Mouse (Mus musculus) stomach, embryonic 15.5 days (tissue): ENCODE data around the gene Gm43552. TPM values are rescaled to one million over a fixed set of nuclear protein-coding genes. Genes with fewer than 3 reads are reported as not detected.

Experiments
- ATAC-seq: fragments of 200-750 bp; cut with Nextera tagmentation; 2 replicates; pipeline ENCODE4 v1.8.0; 2017; ENCODE audit warnings: low read depth, moderate number of reproducible peaks, moderate TSS enrichment; ENCODE audit not compliant: insufficient read depth, low FRiP score
- H3K27ac ChIP-seq: fragments of 300-500 bp; sonication (generic); 2 replicates; pipeline ENCODE4 v1.5.1; 2015; ENCODE audit warnings: mild to moderate bottlenecking, inconsistent platforms
- H3K27me3 ChIP-seq: fragments of 300-500 bp; sonication (generic); replicated peaks from 2 replicates; pipeline ENCODE4 v1.6.1; 2015; ENCODE audit warnings: inconsistent platforms
- H3K36me3 ChIP-seq: fragments of 300-500 bp; sonication (generic); 2 replicates; pipeline ENCODE4 v1.6.1; 2015; ENCODE audit warnings: inconsistent platforms
- H3K4me1 ChIP-seq: fragments of 300-500 bp; sonication (generic); 2 replicates; pipeline ENCODE4 v1.6.1; 2015; ENCODE audit warnings: inconsistent platforms
- H3K4me2 ChIP-seq: fragments of 300-500 bp; sonication (generic); 2 replicates; pipeline ENCODE4 v1.6.1; 2015; ENCODE audit warnings: mild to moderate bottlenecking, inconsistent platforms
- H3K4me3 ChIP-seq: fragments of 300-500 bp; sonication (generic); replicated peaks from 2 replicates; pipeline ENCODE4 v1.5.1; 2015; ENCODE audit warnings: inconsistent platforms
- H3K9ac ChIP-seq: fragments of 300-500 bp; sonication (generic); 2 replicates; pipeline ENCODE4 v1.6.1; 2015; ENCODE audit warnings: inconsistent platforms
- H3K9me3 ChIP-seq: fragments of 300-500 bp; sonication (generic); 2 replicates; pipeline ENCODE4 v1.6.1; 2016; ENCODE audit warnings: inconsistent platforms
- WGBS: fragments of 180-500 bp; shearing (Covaris S2); methylation state at CpG from one replicate; pipeline ENCODE4 v1.1.7; 2015; 5-methylcytosine and 5-hydroxymethylcytosine counted together
- polyA plus RNA-seq: library from polyadenylated mRNA; unstranded; fragments of >200 nt; fragmentation: Nextera tagmentation; extraction: Ambion mirVana; gene quantifications from 2 replicates; pipeline ENCODE4 v1.2.1, GENCODE M21; 2015

The Gm43552 gene
- polyA plus RNA-seq, 1 experiment from 2014 or later, result 1.8 TPM

- WGBS, result 7% methylated on average over 15 of the region's 15 CpGs
Measured at GRCm38 (mm10) chr5:65434471-65435362, 57.9 kb downstream of the Gm43552 start.

GRCm38 (mm10) chr5:65429441-65429840, 63.2 kb downstream of the Gm43552 start:
- no peak overlapping the region for H3K27ac ChIP-seq
- no peak for ATAC-seq
- H3K4me3 ChIP-seq, result no peak overlapping the region
- H3K36me3 ChIP-seq, result peaks cover 3% of the 10 kb centered on the region; the same call in 1 of the 2 replicates
- no peak overlapping the region for H3K9ac ChIP-seq
- H3K27me3 ChIP-seq, result no peaks in the 10 kb centered on the region
- WGBS, result 73% methylated on average over 5 of the region's 5 CpGs
- H3K4me2 ChIP-seq, result no peak overlapping the region
- H3K9me3 ChIP-seq, result no peaks in the 10 kb centered on the region
- no peaks in the 10 kb centered on the region for H3K4me1 ChIP-seq

More at GRCm38 (mm10) chr5:65434471-65435362, 57.9 kb downstream of the Gm43552 start:
- H3K27ac ChIP-seq, result peak overlapping the region; percentile 88
- 0 out of 2 replicates have a peak, but pooled peaks cover 3% of the 10 kb centered on the region for H3K4me1 ChIP-seq
- H3K4me3 ChIP-seq, result peak overlapping the region; percentile 88
- peak overlapping the region; percentile 60 for H3K4me2 ChIP-seq
- no peak for ATAC-seq
- H3K36me3 ChIP-seq, result no peaks in the 10 kb centered on the region
- H3K9ac ChIP-seq, result peak overlapping the region; percentile 83
- no peaks in the 10 kb centered on the region for H3K27me3 ChIP-seq
- H3K9me3 ChIP-seq, result no peaks in the 10 kb centered on the region

GRCm38 (mm10) chr5:65428321-65428720, 64.3 kb downstream of the Gm43552 start:
- H3K36me3 ChIP-seq, result peaks cover 7% of the 10 kb centered on the region; the same call in 1 of the 2 replicates
- no peak overlapping the region for H3K9ac ChIP-seq
- H3K9me3 ChIP-seq, result no peaks in the 10 kb centered on the region
- H3K27ac ChIP-seq, result peak overlapping the region; percentile 49; the same call in 1 of the 2 replicates
- WGBS, result 44% methylated on average over 4 of the region's 4 CpGs
- no peaks in the 10 kb centered on the region for H3K27me3 ChIP-seq
- no peak overlapping the region for H3K4me3 ChIP-seq
- 0 out of 2 replicates have a peak, but pooled peaks cover 2% of the 10 kb centered on the region for H3K4me1 ChIP-seq
- no peak overlapping the region for H3K4me2 ChIP-seq
- ATAC-seq, result no peak

DNA sequence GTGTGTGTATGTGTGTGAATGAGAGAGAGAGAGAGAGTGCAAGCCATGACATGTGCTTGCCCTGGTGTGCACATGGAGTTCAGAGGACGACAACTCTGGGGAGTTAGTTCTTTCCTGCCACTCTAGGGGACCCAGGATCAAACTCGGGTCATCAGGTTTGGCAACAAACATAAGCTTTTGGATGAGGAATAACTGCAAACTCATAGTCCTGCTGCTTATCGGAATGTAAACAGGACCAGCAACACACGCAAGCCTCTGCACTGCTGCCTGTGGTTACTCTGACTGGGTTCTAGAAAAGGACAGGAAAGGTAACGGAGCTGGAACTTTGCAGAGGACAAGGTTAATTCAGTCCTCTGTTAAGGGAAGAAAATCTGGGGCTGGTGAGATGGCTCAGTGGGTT, 67.4 kb downstream of the Gm43552 start:
- Histone ChIP-seq H3K4me1 (0 out of 2 replicates have a peak, but pooled peaks cover 2% of the 10 kb centered on the region), H3K9me3 (no peaks in the 10 kb centered on the region), H3K27me3 (no peaks in the 10 kb centered on the region), H3K4me2 (no peak overlapping the region), H3K4me3 (no peak overlapping the region), H3K9ac (no peak overlapping the region), H3K36me3 (peaks cover 19% of the 10 kb centered on the region; the same call in 1 of the 2 replicates), H3K27ac (no peak overlapping the region)
- 67% methylated on average over 5 of the region's 5 CpGs for WGBS
- ATAC-seq, result peak; percentile 38; the same call in 1 of the 2 replicates

DNA sequence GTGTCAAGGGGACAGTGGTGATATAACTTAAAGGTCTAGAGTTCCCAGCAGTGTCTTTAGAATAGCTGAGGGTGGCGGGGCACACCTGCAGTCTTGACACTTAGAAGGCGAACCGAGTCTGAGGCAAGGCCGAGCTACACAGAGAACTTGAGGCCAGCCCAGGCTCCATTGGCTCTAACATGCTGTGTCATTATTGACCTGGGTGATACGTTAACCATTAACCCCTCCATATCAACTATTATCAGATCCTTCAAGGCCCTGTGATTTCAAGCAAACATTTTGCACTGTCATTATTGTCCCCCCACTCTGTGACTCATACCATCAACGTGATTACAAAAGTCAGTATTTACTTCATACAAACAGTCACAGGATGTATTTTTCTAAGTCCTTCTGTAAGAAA, 68.4 kb downstream of the Gm43552 start:
- Histone ChIP-seq H3K4me2 (no peak overlapping the region), H3K27me3 (no peaks in the 10 kb centered on the region), H3K36me3 (peaks cover 19% of the 10 kb centered on the region; the same call in 1 of the 2 replicates), H3K9ac (no peak overlapping the region), H3K9me3 (no peaks in the 10 kb centered on the region), H3K27ac (peak overlapping the region; percentile 40; the same call in 1 of the 2 replicates), H3K4me1 (0 out of 2 replicates have a peak, but pooled peaks cover 2% of the 10 kb centered on the region), H3K4me3 (no peak overlapping the region)
- peak; percentile 88 for ATAC-seq
- WGBS, result 70% methylated on average over 6 of the region's 6 CpGs

GRCm38 (mm10) chr5:65422803-65423202, 69.8 kb downstream of the Gm43552 start:
- H3K36me3 ChIP-seq, result peaks cover 24% of the 10 kb centered on the region; the same call in 1 of the 2 replicates
- ATAC-seq, result no peak
- no peak overlapping the region for H3K27ac ChIP-seq
- WGBS, result 95% methylated on average over 8 of the region's 8 CpGs
- no peak overlapping the region for H3K9ac ChIP-seq
- no peaks in the 10 kb centered on the region for H3K27me3 ChIP-seq
- H3K4me3 ChIP-seq, result no peak overlapping the region
- H3K9me3 ChIP-seq, result no peaks in the 10 kb centered on the region
- H3K4me2 ChIP-seq, result no peak overlapping the region
- H3K4me1 ChIP-seq, result 0 out of 2 replicates have a peak, but pooled peaks cover 2% of the 10 kb centered on the region

DNA sequence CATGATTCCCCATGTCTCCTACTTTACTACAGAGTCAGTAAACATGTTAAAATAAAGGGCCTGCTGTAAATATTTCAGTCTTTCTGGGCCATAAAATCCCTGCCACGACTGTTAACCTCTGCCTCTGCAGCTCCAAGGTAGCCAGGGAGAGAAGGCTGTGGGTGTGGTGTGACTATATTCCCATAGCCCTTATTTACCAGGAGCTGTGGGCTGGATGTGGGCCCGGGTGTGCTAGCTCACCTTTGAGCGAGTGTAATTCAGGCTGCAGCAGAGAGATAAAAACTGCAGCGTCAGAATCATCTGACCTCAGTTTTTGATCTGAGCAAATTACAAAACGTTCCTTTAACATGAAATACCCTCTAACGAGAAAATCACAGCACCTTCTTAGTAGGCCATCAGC, 71.8 kb downstream of the Gm43552 start:
- H3K36me3 ChIP-seq, result peaks cover 29% of the 10 kb centered on the region; the same call in 1 of the 2 replicates
- ATAC-seq, result no peak
- H3K27me3 ChIP-seq, result no peaks in the 10 kb centered on the region
- H3K9ac ChIP-seq, result no peak overlapping the region
- no peak overlapping the region for H3K4me3 ChIP-seq
- no peak overlapping the region for H3K27ac ChIP-seq
- peaks cover 8% of the 10 kb centered on the region; the same call in 1 of the 2 replicates for H3K4me1 ChIP-seq
- no peaks in the 10 kb centered on the region for H3K9me3 ChIP-seq
- WGBS, result 68% methylated on average over 6 of the region's 6 CpGs
- no peak overlapping the region for H3K4me2 ChIP-seq

DNA sequence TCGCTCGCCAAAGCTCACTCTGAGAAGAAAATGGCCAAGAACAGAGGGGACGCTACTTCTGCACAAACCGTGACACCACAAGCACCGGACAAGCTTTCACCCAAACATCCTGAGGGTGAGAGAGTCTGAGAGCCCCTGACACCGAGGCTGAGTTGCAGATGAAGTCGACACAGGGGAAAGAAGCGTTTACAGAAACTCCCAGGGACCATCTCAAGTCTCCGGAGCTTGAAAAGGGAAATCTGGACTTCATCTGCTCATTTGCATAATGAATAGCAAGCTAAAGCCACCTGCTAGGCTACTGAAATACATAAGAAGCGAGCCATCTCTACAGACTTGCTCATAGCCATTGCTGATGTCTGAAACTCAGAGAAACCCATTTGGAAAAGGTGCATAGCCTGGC, 73.5 kb downstream of the Gm43552 start:
- no peaks in the 10 kb centered on the region for H3K27me3 ChIP-seq
- H3K9me3 ChIP-seq, result no peaks in the 10 kb centered on the region
- peaks cover 32% of the 10 kb centered on the region; the same call in 1 of the 2 replicates for H3K36me3 ChIP-seq
- no peak overlapping the region for H3K4me2 ChIP-seq
- H3K4me1 ChIP-seq, result peaks cover 15% of the 10 kb centered on the region; the same call in 1 of the 2 replicates
- WGBS, result 84% methylated on average over 10 of the region's 10 CpGs
- no peak overlapping the region for H3K27ac ChIP-seq
- no peak overlapping the region for H3K4me3 ChIP-seq
- no peak overlapping the region for H3K9ac ChIP-seq
- no peak for ATAC-seq

DNA sequence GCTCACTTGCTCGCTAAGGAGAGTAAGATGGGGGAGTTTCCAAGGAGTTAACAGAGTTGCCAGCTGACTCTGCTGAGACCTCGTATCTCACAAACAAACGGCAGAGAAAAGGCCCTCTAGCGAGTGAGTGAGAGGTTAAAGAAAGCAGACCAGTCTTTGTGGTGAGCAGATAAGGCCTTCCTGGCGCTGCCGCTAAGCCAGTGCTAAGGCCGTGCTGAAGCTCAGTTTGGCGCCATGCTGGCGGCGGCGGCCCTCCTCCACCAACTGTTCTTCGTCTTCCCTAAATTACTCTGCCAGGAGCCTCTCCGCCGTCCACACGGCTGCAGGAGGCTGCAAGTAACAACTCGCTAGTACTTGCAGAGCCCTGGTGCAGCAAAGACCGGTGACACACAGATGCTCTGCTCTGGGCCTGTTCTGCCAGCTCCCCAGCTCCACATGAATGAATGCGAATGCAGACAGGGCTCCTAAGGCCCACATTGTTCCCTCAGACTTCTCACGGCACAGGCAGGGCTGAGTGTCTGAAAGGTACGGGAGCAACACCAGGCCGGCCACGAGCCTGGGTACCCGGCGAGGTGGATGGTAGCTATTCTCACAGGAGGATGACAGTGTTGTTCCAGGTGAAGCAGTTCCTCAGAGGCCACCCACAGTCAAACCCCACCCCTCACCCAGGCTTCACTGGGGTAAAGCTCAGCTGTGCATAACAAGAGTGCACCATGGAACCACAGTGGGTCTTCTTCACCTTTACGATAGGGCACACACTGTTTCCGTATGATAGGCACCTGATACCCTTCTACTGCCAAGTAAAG, 76.8 kb downstream of the Gm43552 start:
- ATAC-seq, result peak; percentile 89
- Histone ChIP-seq H3K27me3 (no peaks in the 10 kb centered on the region), H3K27ac (peak overlapping the region; percentile 90), H3K4me1 (peaks cover 13% of the 10 kb centered on the region; the same call in 1 of the 2 replicates), H3K9ac (0 out of 2 replicates have a peak overlapping the region, but pooled peaks have one; percentile 16), H3K4me2 (peak overlapping the region; percentile 21; the same call in 1 of the 2 replicates), H3K4me3 (no peak overlapping the region), H3K9me3 (no peaks in the 10 kb centered on the region), H3K36me3 (peaks cover 29% of the 10 kb centered on the region; the same call in 1 of the 2 replicates)
- WGBS, result 23% methylated on average over 26 of the region's 26 CpGs

DNA sequence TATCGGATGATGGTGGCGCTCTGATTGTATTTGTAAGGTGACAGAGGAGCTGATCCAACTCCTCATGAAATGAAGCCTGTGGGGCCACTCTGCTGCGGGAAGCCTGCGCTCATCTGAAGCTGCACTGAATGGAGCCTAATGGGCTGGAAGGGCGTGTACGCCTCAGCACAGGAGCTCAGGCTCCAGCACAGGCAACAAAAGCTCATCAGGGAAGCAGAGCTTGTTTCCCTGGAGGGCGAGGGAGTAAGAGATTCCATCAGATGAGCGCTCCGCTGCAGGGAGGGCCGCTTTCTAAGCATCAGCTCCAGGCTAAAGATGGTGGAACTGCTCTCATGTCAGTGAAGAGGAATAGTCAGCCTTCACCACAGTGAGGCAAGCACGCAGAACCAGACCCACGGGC, 84.6 kb downstream of the Gm43552 start:
- Histone ChIP-seq H3K4me1 (no peaks in the 10 kb centered on the region), H3K27ac (no peak overlapping the region), H3K36me3 (peaks cover 28% of the 10 kb centered on the region), H3K4me3 (no peak overlapping the region), H3K4me2 (no peak overlapping the region), H3K9me3 (no peaks in the 10 kb centered on the region), H3K9ac (no peak overlapping the region), H3K27me3 (no peaks in the 10 kb centered on the region)
- 79% methylated on average over 12 of the region's 12 CpGs for WGBS
- ATAC-seq, result no peak

DNA sequence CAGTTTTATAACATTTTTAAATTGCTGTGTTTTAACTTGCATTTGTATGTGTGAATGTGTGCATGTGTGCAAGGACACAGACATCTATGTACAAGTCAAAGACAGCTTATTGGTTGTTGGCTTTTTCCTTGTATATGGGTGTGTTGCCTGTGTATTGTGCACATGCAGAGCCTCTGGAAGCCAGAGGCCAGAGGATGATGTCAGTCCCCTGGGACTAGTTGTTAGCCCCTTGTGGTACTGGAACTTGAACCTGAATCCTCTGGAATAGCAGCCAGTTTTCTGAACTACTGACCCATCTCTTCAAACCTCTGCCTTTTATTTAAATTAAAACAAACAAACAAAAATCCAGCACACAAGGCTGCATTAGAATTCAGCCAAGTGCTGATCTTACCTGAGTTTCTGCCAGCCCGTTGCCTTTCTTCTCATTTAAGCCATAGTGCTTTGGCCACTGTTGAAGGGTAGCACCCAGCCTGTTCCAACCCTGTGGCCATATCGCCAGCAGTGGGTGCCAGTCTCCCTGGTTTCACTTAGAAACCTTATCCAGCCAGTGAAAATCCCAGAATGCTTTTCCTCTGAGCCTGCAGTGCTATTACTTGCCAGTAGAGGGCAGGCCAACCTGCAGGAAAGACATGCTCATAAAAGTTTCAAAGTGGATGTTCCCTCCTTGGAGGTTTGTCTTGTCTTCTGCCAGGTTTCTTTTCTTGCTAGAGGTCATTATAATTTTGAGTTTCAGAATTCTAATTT, 91.2 kb downstream of the Gm43552 start:
- ATAC-seq, result peak; percentile 68; the same call in 1 of the 2 replicates
- H3K9ac ChIP-seq, result no peak overlapping the region
- 20% methylated on average over 2 of the region's 2 CpGs for WGBS
- no peak overlapping the region for H3K27ac ChIP-seq
- no peaks in the 10 kb centered on the region for H3K9me3 ChIP-seq
- peaks cover 25% of the 10 kb centered on the region for H3K36me3 ChIP-seq
- no peaks in the 10 kb centered on the region for H3K4me1 ChIP-seq
- H3K4me2 ChIP-seq, result no peak overlapping the region
- no peak overlapping the region for H3K4me3 ChIP-seq
- no peaks in the 10 kb centered on the region for H3K27me3 ChIP-seq
